Mouse (Mus musculus) layer of hippocampus, adult 2 months (tissue): ENCODE results near the gene Sorbs1. TPM values are rescaled to one million over a fixed set of nuclear protein-coding genes. Genes with fewer than 3 reads are reported as not detected.
A peak's percentile ranks its signal among the peaks of the same experiment; 100 is the strongest.

Source experiments
- DNase-seq, 2 experiments: peaks; one replicate each; pipeline ENCODE4 v3.0.0; 2022; ENCODE audit warnings: low spot score in 2 of 2
- H3K27ac ChIP-seq: fragments of 200-600 bp; 2 replicates; pipeline ENCODE4 v1.8.1; 2022
- H3K4me3 ChIP-seq: fragments of 200-600 bp; 2 replicates; pipeline ENCODE4 v1.8.1; 2022; ENCODE audit warnings: mild to moderate bottlenecking
- CTCF ChIP-seq: fragments of 200-600 bp; conservative IDR thresholded peaks from 2 replicates; pipeline ENCODE4 v1.8.1; 2022; ENCODE audit warnings: antibody characterized with exemption, mild to moderate bottlenecking, moderate library complexity
- total RNA-seq, 2 experiments: library from RNA; stranded (reverse); gene quantifications; 2 replicates each; pipeline ENCODE4 v1.2.3; 2021

The Sorbs1 gene
- total RNA-seq, 2 experiments from 2014 or later, result 222 to 229 TPM

- TF ChIP-seq CTCF, result no peak
- no peak overlapping the region for H3K4me3 ChIP-seq
- no peak for DNase-seq
- H3K27ac ChIP-seq, result peak overlapping the region; percentile 32; the same call in 1 of the 2 replicates
Measured at GRCm38 (mm10) chr19:40401213-40401612, 112.4 kb downstream of the Sorbs1 start.

GRCm38 (mm10) chr19:40400426-40401030 is 113.1 kb downstream of the Sorbs1 start:
- no peak for DNase-seq
- H3K27ac ChIP-seq, result peak overlapping the region; percentile 32; the same call in 1 of the 2 replicates
- H3K4me3 ChIP-seq, result no peak overlapping the region
- TF ChIP-seq CTCF, result no peak

GRCm38 (mm10) chr19:40395757-40396661 is 117.6 kb downstream of the Sorbs1 start:
- peak overlapping the region; percentile 63 for H3K27ac ChIP-seq
- TF ChIP-seq CTCF, result no peak
- DNase-seq, result no peak
- no peak overlapping the region for H3K4me3 ChIP-seq

- TF ChIP-seq CTCF, result no peak
- DNase-seq, result no peak
- H3K27ac ChIP-seq, result peak overlapping the region; percentile 63
Measured at GRCm38 (mm10) chr19:40395321-40395695, 118.3 kb downstream of the Sorbs1 start.

GRCm38 (mm10) chr19:40394555-40395320 is 118.8 kb downstream of the Sorbs1 start:
- no peak overlapping the region for H3K4me3 ChIP-seq
- TF ChIP-seq CTCF, result no peak
- peak overlapping the region; percentile 63 for H3K27ac ChIP-seq
- no peak for DNase-seq

More at GRCm38 (mm10) chr19:40395321-40395695, 118.3 kb downstream of the Sorbs1 start:
- H3K4me3 ChIP-seq, result no peak overlapping the region

GRCm38 (mm10) chr19:40392795-40393392 is 120.7 kb downstream of the Sorbs1 start:
- no peak overlapping the region for H3K4me3 ChIP-seq
- DNase-seq, result no peak
- no peak for TF ChIP-seq CTCF
- peak overlapping the region; percentile 36; the same call in 1 of the 2 replicates for H3K27ac ChIP-seq

GRCm38 (mm10) chr19:40391469-40391868 is 122.1 kb downstream of the Sorbs1 start:
- Histone ChIP-seq H3K27ac (no peak overlapping the region), H3K4me3 (no peak overlapping the region)
- TF ChIP-seq CTCF, result peak; percentile 100
- peak; percentile 76 to 88 for DNase-seq

- DNase-seq, result no peak
- H3K27ac ChIP-seq, result no peak overlapping the region
- no peak for TF ChIP-seq CTCF
- H3K4me3 ChIP-seq, result no peak overlapping the region
Measured at GRCm38 (mm10) chr19:40386916-40387315, 126.7 kb downstream of the Sorbs1 start.

- no peak for TF ChIP-seq CTCF
- Histone ChIP-seq H3K27ac (no peak overlapping the region), H3K4me3 (no peak overlapping the region)
- no peak for DNase-seq
Measured at GRCm38 (mm10) chr19:40385334-40385733, 128.2 kb downstream of the Sorbs1 start.

GRCm38 (mm10) chr19:40383931-40384330 is 129.6 kb downstream of the Sorbs1 start:
- no peak overlapping the region for H3K4me3 ChIP-seq
- no peak for DNase-seq
- peak overlapping the region; percentile 32; the same call in 1 of the 2 replicates for H3K27ac ChIP-seq
- TF ChIP-seq CTCF, result peak; percentile 68

- no peak for DNase-seq
- no peak for TF ChIP-seq CTCF
- no peak overlapping the region for H3K27ac ChIP-seq
- H3K4me3 ChIP-seq, result no peak overlapping the region
Measured at GRCm38 (mm10) chr19:40380656-40381055, 132.9 kb downstream of the Sorbs1 start.

GRCm38 (mm10) chr19:40380005-40380404 is 133.6 kb downstream of the Sorbs1 start:
- H3K4me3 ChIP-seq, result no peak overlapping the region
- no peak for DNase-seq
- TF ChIP-seq CTCF, result no peak
- H3K27ac ChIP-seq, result no peak overlapping the region
